Mouse (Mus musculus) right cerebral cortex, postnatal 14 days (tissue): ENCODE measurements around the gene Gpr107.
A peak's percentile ranks its signal among the peaks of the same experiment; 100 is the strongest.

Experiments used
- DNase-seq: peaks from one replicate; pipeline ENCODE4 v3.0.0; 2022

The Gpr107 gene

DNA sequence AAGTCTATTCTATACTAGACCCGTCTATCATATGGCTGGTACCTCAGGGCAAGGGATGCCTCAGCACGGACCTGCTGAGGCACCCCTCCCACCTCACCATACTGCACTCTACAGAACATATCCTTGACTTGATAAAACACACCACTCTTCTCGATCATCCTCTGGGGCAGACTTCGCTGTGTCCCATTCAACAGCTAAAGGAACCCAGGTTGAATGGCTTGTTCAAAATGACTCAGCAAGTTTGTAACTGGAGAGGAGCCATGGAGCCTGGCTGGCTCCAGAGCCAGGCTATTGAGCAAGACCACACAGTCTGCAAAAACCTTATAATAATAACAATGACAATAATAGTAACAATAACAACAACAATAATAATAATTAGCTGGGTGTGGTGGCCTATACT, 24.2 kb upstream of the Gpr107 start:
- no peak for DNase-seq

- no peak for DNase-seq
Observed at GRCm38 (mm10) chr2:31129742-31130518, 22.2 kb upstream of the Gpr107 start.

GRCm38 (mm10) chr2:31130815-31131299, 21.3 kb upstream of the Gpr107 start:
- no peak for DNase-seq

GRCm38 (mm10) chr2:31132682-31133081, 19.4 kb upstream of the Gpr107 start:
- DNase-seq: no peak

DNA sequence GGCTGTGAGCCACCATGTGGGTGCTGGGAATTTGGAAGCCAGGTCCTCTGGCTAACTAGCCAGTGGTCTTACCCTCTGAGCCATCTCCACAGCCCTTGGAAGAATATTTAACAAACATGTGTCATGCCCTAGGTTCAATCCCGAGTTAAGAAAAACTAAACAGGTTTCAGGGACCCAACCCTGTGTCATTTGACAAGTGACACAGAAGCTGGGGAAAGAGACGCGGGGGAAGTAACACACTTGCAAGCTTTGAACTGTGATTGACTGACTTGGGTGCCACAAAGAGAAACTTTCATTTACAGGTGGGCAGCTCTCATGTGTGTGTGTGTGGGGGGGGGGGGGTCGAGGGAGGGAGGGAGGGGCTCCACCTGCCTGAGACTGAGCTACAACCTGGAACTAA, 18.1 kb upstream of the Gpr107 start:
- DNase-seq: no peak

- no peak for DNase-seq
Observed at GRCm38 (mm10) chr2:31135512-31135931, 16.6 kb upstream of the Gpr107 start.

DNA sequence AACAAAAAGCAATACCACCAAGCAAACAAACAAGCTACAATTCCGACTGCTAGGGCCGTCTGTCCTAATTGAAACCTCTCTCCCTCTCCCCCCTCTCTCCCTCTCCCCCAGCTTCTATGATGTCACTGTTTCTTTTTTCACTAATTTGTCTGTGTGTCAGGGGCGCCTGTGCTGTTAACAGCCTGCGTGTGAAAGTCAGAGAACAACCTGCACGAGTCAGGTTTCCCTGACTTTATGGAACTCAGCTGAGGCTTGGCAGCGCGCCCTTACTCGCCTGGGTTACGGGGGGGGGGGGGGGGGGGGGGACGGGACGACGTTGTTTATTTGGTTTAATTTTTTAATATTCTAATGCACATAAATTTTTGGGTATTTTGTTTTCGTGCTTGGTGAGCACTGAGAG, 15.8 kb upstream of the Gpr107 start:
- DNase-seq: no peak

DNA sequence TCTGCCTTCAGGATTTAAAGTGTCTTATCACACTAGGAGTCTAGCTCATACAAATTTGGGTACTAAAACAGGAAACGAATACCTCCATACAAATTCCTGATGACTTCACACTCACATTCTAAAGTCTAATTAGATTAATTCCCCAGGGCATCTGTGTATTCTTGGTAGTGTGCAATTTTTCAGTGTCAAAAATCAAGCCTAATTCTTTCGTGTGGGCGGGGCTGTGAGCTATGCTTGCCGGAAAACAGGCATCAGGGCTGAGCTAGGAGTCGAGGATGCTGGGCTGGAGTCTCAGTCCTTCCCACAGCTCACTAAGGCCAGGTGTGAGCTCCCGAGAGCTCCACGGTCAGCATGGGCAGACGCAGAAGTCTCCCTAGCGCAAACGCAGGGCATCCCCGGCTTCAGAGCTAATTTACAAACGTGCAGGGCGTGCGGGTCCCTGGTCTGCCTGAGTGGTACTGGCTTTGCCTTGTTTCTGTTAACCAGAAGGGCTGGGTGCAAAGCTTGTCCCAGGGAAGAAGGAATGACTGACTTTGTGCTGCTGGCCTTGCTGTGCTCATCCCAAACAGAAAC, 15.0 kb upstream of the Gpr107 start:
- no peak for DNase-seq

GRCm38 (mm10) chr2:31139174-31139632, 12.9 kb upstream of the Gpr107 start:
- DNase-seq: no peak

DNA sequence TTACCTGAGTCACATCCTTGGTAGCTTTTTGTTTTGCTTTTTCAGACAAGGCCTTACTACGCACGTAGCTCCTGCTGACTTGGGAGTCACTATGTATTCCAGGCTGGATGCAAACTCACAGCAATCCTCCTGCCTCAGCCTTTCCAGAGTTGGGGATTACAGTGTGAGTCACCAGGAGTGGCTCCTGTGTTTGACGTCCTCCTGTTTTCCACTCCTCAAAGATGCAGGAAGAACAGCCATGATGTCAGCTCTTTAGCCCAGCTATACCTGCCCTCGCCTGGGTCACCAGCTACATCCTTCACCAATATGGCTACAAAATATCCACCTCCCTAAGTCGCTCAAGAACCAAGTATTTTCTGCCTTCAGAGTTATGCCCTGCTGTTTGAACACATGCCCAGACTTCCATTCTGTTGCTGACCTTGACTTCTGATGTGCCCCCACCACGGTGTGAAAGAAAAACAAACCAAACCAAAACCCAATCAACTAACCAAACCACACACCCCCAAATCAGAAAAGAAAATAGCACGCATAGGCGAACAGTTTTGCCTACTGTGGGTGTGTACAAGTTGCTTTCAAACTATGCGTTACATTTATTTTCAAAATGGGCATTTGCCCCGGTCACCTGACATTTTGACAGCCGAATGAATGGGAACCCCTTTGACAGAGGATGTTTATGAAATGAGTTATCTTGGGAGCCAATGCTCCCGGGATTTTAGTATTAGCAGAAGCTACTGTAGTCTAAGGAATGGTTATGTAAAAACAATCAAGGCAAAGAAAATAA, 11.9 kb upstream of the Gpr107 start:
- no peak for DNase-seq

GRCm38 (mm10) chr2:31140772-31141073, 11.4 kb upstream of the Gpr107 start:
- DNase-seq: no peak

GRCm38 (mm10) chr2:31141074-31141866, 10.8 kb upstream of the Gpr107 start:
- DNase-seq: peak; percentile 32

- DNase-seq: peak; percentile 82
Observed at GRCm38 (mm10) chr2:31141867-31142454, 10.2 kb upstream of the Gpr107 start, which contains the start of gene Fnbp1. Gene Fnbp1 (minus strand): TSS chr2:31142008.

GRCm38 (mm10) chr2:31142505-31142904, 9.6 kb upstream of the Gpr107 start:
- no peak for DNase-seq

GRCm38 (mm10) chr2:31143326-31143725, 8.8 kb upstream of the Gpr107 start:
- DNase-seq: no peak

DNA sequence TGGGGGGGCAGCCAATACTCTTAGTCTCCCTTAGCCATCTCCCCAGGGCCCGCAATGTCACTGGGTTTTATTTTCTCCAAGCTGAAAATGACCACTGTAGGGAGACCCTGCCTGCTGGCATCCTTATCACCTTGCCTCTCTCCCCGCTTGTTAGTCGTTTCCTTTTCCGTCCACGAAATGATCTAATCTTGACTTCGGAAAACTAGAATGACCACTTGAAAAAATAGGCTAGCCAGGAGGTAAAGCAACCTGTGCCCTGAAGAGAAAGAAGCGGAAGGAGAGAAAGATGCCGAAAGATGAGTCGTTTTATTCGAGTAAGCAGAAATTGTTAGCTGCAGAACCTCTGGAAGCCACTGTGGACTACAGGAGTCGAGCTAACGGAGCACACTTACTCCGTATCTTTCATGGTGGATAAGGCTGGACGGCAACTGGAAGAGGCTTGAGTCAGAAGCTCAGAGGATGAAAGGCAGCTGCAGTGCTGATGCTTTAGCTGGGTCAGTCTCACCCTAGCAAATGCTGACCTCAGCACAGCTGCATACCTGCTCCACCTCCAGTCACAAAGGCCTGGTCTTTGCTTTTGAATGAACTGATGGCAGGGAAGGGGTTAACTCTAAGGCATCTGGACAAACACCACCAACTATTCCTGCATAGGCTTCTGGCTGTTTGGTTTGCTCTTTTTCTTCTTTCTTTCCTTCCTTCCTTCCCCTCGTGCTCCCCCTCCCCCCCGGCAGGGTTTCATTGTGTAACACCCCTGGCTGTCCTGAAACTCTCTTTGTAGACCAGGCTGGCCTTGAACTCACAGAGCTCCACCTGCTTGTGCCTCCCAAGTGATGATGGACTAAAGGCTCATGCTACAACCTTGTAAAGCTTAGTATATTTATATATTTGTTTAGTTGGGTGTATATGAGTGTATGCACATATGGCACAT, 8.1 kb upstream of the Gpr107 start:
- DNase-seq: no peak

DNA sequence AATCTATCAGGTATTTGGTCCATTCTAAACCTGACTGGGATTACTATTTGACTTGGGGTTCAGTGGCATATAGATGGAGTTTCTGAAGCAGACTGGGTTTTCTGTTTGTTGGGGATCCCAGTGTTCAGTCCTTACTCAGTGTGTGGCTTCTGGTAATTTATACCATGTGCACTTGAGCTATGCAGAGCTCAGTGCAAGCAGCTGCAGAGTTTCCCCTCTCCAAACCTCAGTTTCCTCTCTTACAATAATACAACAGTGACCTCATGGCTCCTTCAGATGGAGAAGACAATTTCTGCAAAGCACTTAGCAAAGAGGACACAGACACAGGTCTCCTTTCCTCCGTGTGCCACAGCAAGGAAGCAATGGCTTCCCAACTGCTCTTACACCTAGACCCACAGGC, 7.2 kb upstream of the Gpr107 start:
- no peak for DNase-seq

GRCm38 (mm10) chr2:31147054-31147453, 5.1 kb upstream of the Gpr107 start:
- DNase-seq: no peak

GRCm38 (mm10) chr2:31150762-31151161, 1.4 kb upstream of the Gpr107 start:
- no peak for DNase-seq

DNA sequence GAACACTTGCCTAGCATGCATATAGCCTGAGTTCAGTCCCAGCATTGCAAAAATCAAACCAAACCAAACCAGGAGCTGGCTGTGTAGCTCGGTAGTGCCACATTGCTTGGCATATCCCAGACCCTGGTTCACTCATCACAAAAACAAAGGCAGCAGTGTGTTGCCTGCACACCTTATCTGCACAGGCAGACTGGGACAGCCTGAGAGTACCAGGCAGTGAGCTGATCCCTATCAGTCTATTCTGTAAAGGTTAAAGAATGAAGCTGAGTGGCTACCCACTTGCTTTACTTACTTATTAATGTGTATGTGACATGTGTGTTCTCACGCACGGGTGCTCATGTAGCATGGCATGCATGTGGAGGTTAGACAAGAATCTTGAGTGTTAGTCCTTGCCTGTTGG, 4.7 kb downstream of the Gpr107 start:
- no peak for DNase-seq

DNA sequence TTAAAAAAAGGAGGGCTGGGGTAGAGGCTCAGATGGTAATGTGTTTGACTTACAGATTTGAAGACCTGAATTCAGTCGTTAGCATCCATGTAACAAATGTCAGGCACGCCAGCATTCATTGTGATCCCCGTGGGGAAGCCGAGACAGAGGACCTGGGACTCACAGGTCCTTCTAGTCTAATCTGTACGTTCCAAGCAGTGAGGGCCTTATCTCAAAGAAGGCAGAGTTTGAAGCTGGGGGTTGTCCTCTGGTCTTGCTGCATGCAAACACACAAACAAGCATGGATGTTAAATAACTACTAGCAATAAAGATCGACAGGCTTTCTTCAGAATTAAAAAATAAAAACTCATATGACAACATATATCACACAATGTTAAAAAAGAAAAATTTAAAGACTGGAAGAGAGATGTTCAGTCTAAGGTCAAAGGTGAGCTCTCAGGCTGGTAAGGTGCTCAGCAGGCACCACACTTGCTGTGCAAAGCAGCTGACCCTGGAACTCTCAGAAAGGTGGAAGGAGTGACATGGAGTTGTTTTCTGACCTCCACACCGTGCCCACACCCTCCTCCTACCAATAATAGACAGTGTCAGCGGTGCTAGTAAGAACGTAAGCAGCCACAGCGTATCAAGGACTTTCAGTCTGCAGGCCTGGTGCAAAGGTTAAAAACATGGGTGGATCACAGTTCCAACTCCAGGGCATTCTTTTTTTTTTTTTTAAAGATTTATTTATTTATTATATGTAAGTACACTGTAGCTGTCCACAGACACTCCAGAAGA, 8.2 kb downstream of the Gpr107 start:
- no peak for DNase-seq
